Mouse (Mus musculus) olfactory bulb, adult 2 months (tissue): ENCODE measurements around the gene Cckbr.

Experiments
- CTCF ChIP-seq: fragments of 200-500 bp; IDR thresholded peaks from 2 replicates; pipeline ENCODE4 v1.5.1; 2012; ENCODE audit warnings: low read depth, mild to moderate bottlenecking, low read length, moderate library complexity; ENCODE audit not compliant: insufficient read depth
- POLR2A ChIP-seq: fragments of 200-500 bp; IDR thresholded peaks from 2 replicates; pipeline ENCODE4 v1.6.1; 2012; ENCODE audit warnings: mild to moderate bottlenecking, low read depth, low read length, moderate library complexity; ENCODE audit not compliant: insufficient read depth

DNA sequence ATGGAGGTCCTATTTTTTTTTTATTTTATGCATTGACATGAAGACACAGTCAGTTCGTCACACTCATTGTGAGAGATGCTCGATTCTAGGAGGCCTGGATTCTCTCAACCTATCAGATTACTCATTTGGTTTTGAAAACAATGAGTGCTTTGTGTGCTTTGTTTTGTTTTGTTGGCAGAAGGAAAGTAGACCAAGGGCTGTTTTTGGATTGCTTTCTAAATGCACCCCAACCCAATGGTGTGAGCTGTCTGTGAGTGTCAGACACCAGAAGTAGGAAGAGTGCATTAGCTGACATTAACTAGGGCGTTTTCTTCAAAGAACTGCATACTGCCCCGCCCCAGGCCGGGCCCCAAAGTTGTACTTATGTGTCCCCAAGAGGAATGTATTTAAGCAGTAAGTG, 54.5 kb downstream of the Cckbr start:
- no peak for TF ChIP-seq POLR2A
- no peak for TF ChIP-seq CTCF
